ENCODE assay signal across 7 mouse cellular contexts in the genomic region with DNA sequence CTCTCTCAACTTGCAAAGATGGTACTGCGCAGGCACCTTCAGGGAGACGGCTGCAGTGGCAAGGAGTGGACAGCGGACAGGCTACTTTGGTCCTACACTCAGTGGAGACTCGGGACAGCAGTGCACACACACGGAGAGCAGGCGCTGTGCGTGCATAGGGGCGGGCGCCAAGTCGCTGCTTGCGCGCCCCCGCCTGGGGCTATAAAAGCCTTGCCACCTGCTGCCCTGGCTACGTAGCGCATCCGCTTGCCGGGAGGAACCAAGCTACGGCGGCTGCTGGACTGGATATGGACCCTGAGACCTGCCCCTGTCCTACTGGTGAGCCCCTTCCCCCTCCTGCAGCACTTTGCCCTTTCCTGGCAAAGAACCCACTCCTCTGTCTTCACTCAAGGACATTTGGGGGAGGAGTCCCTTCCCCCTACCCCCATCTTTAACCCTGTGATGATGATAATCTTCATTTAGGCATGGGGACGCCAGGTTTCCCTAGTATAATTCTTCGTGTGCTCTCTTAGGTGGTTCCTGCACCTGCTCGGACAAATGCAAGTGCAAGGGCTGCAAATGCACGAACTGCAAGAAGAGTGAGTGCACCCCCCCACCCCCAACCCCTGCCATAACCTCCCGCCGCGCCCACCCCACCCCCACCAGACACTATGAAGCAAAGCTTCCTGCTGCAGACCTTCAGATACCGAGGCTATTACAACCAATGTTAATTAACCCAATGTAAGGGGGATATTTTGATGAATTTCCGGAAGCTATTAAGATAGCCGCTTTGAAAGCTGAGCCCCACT. TPM values are rescaled to one million over a fixed set of nuclear protein-coding genes. Genes with fewer than 3 reads are reported as not detected.
DNase-seq lines count a peak whose midpoint lies in the region; ATAC-seq lines count a peak whose summit lies in the region.

Mt3 (plus strand) TSS at position 95 of the 788 bp plus-strand sequence.

- peak within 1 kb of the TSS; percentile 75 for H3K4me2 ChIP-seq in hindbrain, embryonic 13.5 days
- peak within 1 kb of the TSS; percentile 75 for H3K4me2 ChIP-seq in midbrain, embryonic 12.5 days (replicated peaks)
- peak within 1 kb of the TSS; percentile 56 for H3K4me2 ChIP-seq in stomach, embryonic 16.5 days (ENCODE audit: low read depth, low read length)

- peak within 1 kb of the TSS; percentile 47 for H3K4me3 ChIP-seq in hindbrain, embryonic 13.5 days
- peak within 1 kb of the TSS; percentile 43 for H3K4me3 ChIP-seq in midbrain, embryonic 12.5 days
- peak within 1 kb of the TSS; percentile 33 for H3K4me3 ChIP-seq in stomach, embryonic 16.5 days (replicated peaks; ENCODE audit: low read length)

- DNase-seq in adrenal gland, postnatal 25 days = peak; percentile 54
- DNase-seq in cerebellum, postnatal 14 days = peak; percentile 87 to 89
- DNase-seq in frontal cortex, postnatal 14 days (ENCODE audit: low spot score in 2 of 2) = peak; percentile 73 to 82
- peak; percentile 79 to 80 for DNase-seq in left cerebral cortex, adult 8-10 months (ENCODE audit: low spot score in 2 of 2)

- H3K4me1 ChIP-seq in hindbrain, embryonic 13.5 days (replicated peaks) = peaks cover 24% of the 10 kb centered on the region
- H3K4me1 ChIP-seq in midbrain, embryonic 12.5 days = peaks cover 30% of the 10 kb centered on the region
- peaks cover 18% of the 10 kb centered on the region for H3K4me1 ChIP-seq in stomach, embryonic 16.5 days (ENCODE audit: control insufficient read depth, insufficient read depth, low read length)

- H3K36me3 ChIP-seq in hindbrain, embryonic 13.5 days = no peaks in the 10 kb centered on the region
- no peaks in the 10 kb centered on the region for H3K36me3 ChIP-seq in midbrain, embryonic 12.5 days
- no peaks in the 10 kb centered on the region for H3K36me3 ChIP-seq in stomach, embryonic 16.5 days (ENCODE audit: control insufficient read depth, insufficient read depth, low read length)

- H3K9ac ChIP-seq in hindbrain, embryonic 13.5 days = peak within 1 kb of the TSS; percentile 64
- H3K9ac ChIP-seq in midbrain, embryonic 12.5 days (replicated peaks) = peak within 1 kb of the TSS; percentile 7; the same call in 1 of the 2 replicates
- peak within 1 kb of the TSS; percentile 52; the same call in 1 of the 2 replicates for H3K9ac ChIP-seq in stomach, embryonic 16.5 days (ENCODE audit: low read length)

- H3K27me3 ChIP-seq in hindbrain, embryonic 13.5 days = peaks cover 7% of the 10 kb centered on the region; the same call in 1 of the 2 replicates
- peaks cover 25% of the 10 kb centered on the region for H3K27me3 ChIP-seq in midbrain, embryonic 12.5 days
- H3K27me3 ChIP-seq in stomach, embryonic 16.5 days (ENCODE audit: control insufficient read depth, insufficient read depth, low read length) = peaks cover 10% of the 10 kb centered on the region; the same call in 1 of the 2 replicates

- 0 out of 2 replicates have a peak within 1 kb of the TSS, but pooled peaks have one; percentile 42 for H3K27ac ChIP-seq in hindbrain, embryonic 13.5 days
- no peak within 1 kb of the TSS for H3K27ac ChIP-seq in midbrain, embryonic 12.5 days (replicated peaks)
- H3K27ac ChIP-seq in stomach, embryonic 16.5 days (ENCODE audit: low read length) = no peak within 1 kb of the TSS

- 2% methylated on average over 29 of the region's 29 CpGs for WGBS in hindbrain, embryonic 13.5 days
- 1% methylated on average over 29 of the region's 29 CpGs for WGBS in midbrain, embryonic 12.5 days
- 3% methylated on average over 29 of the region's 29 CpGs for WGBS in stomach, embryonic 16.5 days

- H3K9me3 ChIP-seq in hindbrain, embryonic 13.5 days = no peaks in the 10 kb centered on the region
- no peaks in the 10 kb centered on the region for H3K9me3 ChIP-seq in midbrain, embryonic 12.5 days
- no peaks in the 10 kb centered on the region for H3K9me3 ChIP-seq in stomach, embryonic 16.5 days (replicated peaks; ENCODE audit: control insufficient read depth, low read length)

- ATAC-seq in hindbrain, embryonic 13.5 days (ENCODE audit: low FRiP score) = peak; percentile 85
- ATAC-seq in midbrain, embryonic 12.5 days (ENCODE audit: low FRiP score, low read depth) = peak; percentile 89
- ATAC-seq in stomach, embryonic 16.5 days (ENCODE audit: insufficient read depth, low FRiP score) = peak; percentile 65; the same call in 1 of the 2 replicates

RNA-seq across cellular contexts. Expression of gene Mt3, which starts in this region (rescaled TPM):
- total RNA-seq in adrenal gland, postnatal 25 days (2021) = 6.4 and 8.0 TPM in 2 replicates
- polyA plus RNA-seq in hindbrain, embryonic 13.5 days (2015; fragmentation: Nextera tagmentation; extraction: Ambion mirVana) = 119 and 130 TPM in 2 replicates
- 100 to 1,000 TPM; 785 to 962 (median 864) TPM for total RNA-seq in left cerebral cortex, adult 8-10 months (2022)
- polyA plus RNA-seq in midbrain, embryonic 12.5 days (2016; fragmentation: Nextera tagmentation; extraction: Ambion mirVana) = 16.9 and 23.8 TPM in 2 replicates
- 3.7 and 3.8 TPM in 2 replicates for polyA plus RNA-seq in stomach, embryonic 16.5 days (2015; fragmentation: Nextera tagmentation; extraction: Ambion mirVana)

Comparison
In these comparisons a context has a peak if more than half of its experiments do, and no peak if none do; other contexts are left out.
1. RNA of gene Mt3 (total RNA-seq): 785 to 962 TPM in left cerebral cortex, adult 8-10 months; 6.4 to 8.0 TPM in adrenal gland, postnatal 25 days; every median in the first group is over 10 times any median in the second.
2. H3K9ac ChIP-seq: peak in every context shown above with its lines; median percentile 64 in hindbrain, embryonic 13.5 days; 52 in stomach, embryonic 16.5 days; 7 in midbrain, embryonic 12.5 days.
3. Peak in every context shown above with its lines, with median percentiles within 50 percentile points of each other: DNase-seq, ATAC-seq, H3K4me2 ChIP-seq and H3K4me3 ChIP-seq.